Mouse (Mus musculus): ENCODE measurements around the gene Tgm4. TPM values are rescaled to one million over a fixed set of nuclear protein-coding genes. Genes with fewer than 3 reads are reported as not detected.

The Tgm4 gene
- total RNA-seq, 1 experiment from 2014 or later = 2.1 TPM

DNA sequence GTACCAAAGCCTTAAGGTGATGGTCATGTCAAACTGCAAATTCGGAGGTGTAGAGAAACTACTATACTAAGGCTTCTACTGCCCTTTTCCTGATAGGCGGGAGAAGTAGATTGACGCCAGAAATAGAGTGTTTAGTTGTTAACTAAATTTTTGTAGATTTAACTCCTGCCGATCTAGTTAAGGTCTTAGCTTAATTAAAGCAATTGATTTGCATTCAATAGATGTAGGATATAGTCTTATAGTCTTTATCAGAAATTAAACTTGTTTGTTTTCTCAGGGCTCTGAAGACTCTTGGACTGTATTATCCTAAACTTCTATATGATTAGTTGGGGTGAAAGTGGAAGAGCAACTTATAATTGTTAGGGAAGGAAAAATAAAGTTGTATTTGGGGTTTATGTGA is 72.7 kb downstream of the Tgm4 start:
- DNase-seq = no peak

GRCm38 (mm10) chr9:123109188-123109587 is 74.7 kb downstream of the Tgm4 start:
- DNase-seq = no peak

GRCm38 (mm10) chr9:123111751-123112221 is 77.3 kb downstream of the Tgm4 start:
- DNase-seq = no peak

DNA sequence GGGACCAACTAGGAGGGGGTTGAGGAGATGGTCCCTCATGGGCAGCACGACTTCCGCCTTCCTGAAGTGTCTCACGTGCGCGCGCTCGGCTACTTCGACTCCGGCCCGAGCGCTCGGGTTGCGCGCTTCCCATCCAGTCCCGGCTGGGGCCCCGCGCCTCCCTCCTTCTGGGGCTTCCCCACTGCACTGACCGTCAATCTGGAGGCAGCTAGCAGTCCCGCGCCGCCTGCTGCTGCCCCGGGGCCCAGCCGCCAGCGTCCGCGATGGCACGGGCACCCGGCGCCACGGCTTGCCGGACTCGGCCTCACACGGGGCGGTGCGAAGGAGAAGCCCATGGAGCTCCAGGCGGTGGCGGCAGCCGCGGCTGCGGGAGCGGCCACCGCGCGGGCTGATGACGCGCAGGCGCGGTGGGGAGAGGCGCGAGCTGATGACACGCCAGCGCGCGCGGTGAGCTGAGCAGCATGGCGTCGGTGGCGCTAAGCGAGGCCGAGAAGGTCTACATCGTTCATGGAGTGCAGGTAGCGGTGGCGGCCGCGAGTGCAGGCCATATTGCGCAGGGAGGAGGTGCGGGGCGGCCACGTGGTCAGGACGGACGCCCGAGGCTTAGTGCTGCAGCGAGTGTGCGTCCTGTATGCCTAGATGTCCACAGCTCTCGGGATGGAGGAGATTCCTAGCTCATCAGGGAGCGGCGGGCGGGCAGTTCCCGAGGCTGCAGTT is 78.4 kb downstream of the Tgm4 start, which contains the start of the genes Zdhhc3 and Exosc7:
Gene Zdhhc3, minus strand, starts transcription at position 401 of the 717 bp plus-strand sequence.
Gene Exosc7, plus strand, starts transcription at position 411 of the 717 bp plus-strand sequence.
- peak; percentile 88 for DNase-seq

GRCm38 (mm10) chr9:123113931-123114330 is 79.4 kb downstream of the Tgm4 start:
- DNase-seq = no peak

DNA sequence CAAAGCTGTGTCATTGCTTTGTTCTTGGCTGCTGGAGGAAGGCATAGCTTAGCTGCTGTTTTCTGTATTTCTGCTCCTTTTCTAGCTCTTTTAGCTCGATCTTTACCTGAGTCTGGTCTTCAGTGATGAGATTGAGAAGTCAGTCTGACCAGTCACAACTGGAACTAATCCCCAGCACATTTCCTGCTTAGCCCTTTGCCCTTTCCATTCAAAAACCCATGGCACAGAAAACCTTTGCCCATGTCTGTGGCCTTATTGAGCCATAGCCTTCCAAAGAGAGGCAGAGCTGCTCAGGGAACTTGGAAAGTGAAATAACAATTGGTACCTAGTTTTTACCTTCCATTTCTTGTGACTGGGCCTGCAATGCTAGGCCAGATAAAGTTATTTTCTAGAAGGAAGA is 81.0 kb downstream of the Tgm4 start:
- no peak for DNase-seq

Other genes with a start within 250 kb of the Tgm4 start
- 20.3 and 23.9 TPM in 2 replicates for gene Tcaim, start 229.2 kb upstream of the Tgm4 start, total RNA-seq (2021)
- not detected in 2 replicates for gene Gm35549, start 190.7 kb upstream of the Tgm4 start, total RNA-seq (2021)
- 118 and 138 TPM in 2 replicates for gene Zfp445, start 168.7 kb upstream of the Tgm4 start, total RNA-seq (2021)
- 10.0 and 14.8 TPM in 2 replicates for gene Zkscan7, start 149.0 kb upstream of the Tgm4 start, total RNA-seq (2021)
- 5.3 and 6.3 TPM in 2 replicates for gene Zfp105, start 111.7 kb upstream of the Tgm4 start, total RNA-seq (2021)
- gene 1110059G10Rik, start 83.7 kb upstream of the Tgm4 start, total RNA-seq (2021) = 17.9 and 28.3 TPM in 2 replicates
- gene Kif15, start 83.7 kb upstream of the Tgm4 start, total RNA-seq (2021) = 4.2 and 6.1 TPM in 2 replicates
- gene Tmem42, start 13.4 kb upstream of the Tgm4 start, total RNA-seq (2021) = 21.7 and 25.2 TPM in 2 replicates
- 77.8 and 87.8 TPM in 2 replicates for gene Zdhhc3, start 78.5 kb downstream of the Tgm4 start, total RNA-seq (2021)
- 42.9 and 50.9 TPM in 2 replicates for gene Exosc7, start 78.5 kb downstream of the Tgm4 start, total RNA-seq (2021)
- 11.4 and 15.0 TPM in 2 replicates for gene Clec3b, start 116.2 kb downstream of the Tgm4 start, total RNA-seq (2021)
- gene Cdcp1, start 181.3 kb downstream of the Tgm4 start, total RNA-seq (2021) = 0.12 and 0.24 TPM in 2 replicates
- 7.9 and 9.5 TPM in 2 replicates for gene Tmem158, start 226.0 kb downstream of the Tgm4 start, total RNA-seq (2021)

Measured in adrenal gland, postnatal 25 days (tissue).